Mouse (Mus musculus): ENCODE results near the gene Ndufc2. TPM values are rescaled to one million over a fixed set of nuclear protein-coding genes. Genes with fewer than 3 reads are reported as not detected.
A peak's percentile ranks its signal among the peaks of the same experiment; 100 is the strongest.

The Ndufc2 gene
- total RNA-seq, 2 experiments from 2014 or later = 304 to 343 TPM

DNA sequence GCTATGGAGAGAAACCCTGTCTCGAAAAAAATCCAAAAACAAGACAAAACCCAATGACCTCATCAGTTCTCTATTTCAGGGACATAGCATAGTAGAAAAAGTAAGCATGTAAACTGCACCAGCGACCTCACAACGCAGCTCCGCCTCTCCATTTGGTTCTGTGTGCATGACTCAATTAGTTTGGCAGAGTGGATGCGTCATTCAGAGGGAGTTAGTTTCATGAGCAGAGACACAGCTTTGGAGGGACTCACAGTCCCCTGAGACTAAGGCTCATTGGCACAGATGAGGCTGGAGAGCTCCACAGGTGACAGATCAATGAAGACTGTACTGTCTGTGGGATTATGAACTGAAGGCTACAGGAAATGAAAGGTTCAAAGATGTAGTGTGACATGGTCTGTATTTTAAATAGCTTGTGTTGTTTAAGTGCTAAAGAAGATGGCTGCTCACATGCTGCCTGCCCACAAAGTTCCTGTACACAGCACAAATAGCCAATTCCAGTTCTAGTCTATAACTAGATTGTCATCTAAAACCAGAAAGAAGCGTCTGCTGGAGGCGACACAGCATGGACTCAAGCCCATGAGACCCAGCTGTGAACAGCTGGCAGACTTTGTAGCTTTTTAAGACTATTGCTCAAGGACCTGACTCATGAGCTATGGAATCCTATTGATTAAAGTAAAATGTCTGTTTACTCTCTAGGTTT, 13.5 kb upstream of the Ndufc2 start:
- intact Hi-C loops (cut with DNase I; ENCODE audit: low total_unique reads) = no loop called here
- no peak for DNase-seq

DNA sequence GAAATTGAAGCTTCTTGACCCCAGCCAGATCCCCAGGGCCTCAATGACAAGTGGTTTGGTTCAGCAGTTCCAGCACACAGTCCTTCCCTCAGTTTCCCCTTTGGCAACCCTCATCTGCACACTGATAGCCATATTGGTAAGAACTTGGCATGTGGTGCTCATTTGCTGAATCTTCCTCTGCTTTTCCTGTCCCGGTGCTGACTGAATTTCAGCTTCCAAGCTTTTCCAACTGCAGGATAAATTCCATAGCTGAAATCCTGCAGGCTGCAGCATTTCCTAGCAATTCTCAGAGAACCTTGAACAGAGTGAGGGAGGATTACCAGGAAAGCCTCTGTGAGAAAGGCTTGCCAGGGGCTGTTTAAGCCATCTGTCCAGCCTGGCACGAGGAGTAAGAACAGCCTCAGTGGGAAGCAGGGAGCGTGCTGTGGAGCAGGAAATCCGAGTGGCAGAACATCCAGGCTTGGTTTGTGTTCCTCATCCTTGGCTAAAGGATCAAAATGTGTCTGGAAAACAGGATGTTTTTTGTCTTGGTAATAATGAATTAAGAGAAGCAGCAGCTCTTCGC, 12.9 kb upstream of the Ndufc2 start:
- DNase-seq = peak; percentile 57
- intact Hi-C loops (cut with DNase I; ENCODE audit: low total_unique reads) = no loop called here

DNA sequence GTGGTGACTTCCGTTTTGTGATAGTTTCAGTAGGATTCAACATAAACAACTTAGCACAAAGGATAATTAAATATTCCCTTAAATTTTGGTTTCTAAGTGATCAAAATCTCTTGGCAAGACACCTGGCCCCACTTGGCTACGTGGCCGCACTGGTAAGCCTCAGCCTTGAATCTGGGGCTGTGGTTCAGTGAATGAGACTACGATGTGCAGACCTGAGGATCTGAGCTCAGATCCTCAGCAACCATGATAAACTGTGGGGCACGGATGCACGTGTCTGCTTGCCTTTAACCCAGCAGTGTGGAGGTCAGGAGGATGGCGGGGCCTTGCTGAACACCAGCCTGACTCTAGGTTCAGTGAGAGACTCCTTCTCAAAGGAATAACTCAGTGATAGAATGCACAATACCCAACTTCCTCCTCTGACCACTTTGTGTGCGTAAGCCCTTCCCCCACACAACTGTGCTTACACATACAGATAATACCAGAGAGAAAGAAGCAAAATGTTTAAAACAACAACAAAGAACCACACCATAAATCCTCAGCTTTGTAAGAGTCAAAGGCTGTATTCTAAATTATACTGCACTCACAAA, 12.1 kb upstream of the Ndufc2 start:
- no peak for DNase-seq
- intact Hi-C loops (cut with DNase I; ENCODE audit: low total_unique reads) = no loop called here

DNA sequence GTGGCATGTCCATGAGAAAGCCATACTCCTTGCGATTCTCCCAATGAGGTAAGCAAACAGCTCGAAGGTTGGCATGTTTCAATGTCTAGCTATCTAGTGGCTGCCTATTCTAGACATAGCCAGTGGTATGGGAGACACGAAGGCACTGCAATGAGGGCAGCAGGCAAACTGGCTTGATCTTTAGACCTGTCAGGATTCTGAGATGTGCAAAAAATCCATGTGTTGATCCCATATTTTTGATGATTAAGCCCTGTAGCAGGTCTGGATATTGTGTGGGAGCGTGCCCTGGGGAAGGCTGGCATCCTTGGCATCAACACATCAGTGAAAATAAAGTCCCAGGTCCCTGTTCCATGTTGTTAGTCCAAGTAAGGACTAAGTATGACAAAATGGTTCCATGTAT, 11.3 kb upstream of the Ndufc2 start:
- intact Hi-C loops (cut with DNase I; ENCODE audit: low total_unique reads) = no loop called here
- no peak for DNase-seq

DNA sequence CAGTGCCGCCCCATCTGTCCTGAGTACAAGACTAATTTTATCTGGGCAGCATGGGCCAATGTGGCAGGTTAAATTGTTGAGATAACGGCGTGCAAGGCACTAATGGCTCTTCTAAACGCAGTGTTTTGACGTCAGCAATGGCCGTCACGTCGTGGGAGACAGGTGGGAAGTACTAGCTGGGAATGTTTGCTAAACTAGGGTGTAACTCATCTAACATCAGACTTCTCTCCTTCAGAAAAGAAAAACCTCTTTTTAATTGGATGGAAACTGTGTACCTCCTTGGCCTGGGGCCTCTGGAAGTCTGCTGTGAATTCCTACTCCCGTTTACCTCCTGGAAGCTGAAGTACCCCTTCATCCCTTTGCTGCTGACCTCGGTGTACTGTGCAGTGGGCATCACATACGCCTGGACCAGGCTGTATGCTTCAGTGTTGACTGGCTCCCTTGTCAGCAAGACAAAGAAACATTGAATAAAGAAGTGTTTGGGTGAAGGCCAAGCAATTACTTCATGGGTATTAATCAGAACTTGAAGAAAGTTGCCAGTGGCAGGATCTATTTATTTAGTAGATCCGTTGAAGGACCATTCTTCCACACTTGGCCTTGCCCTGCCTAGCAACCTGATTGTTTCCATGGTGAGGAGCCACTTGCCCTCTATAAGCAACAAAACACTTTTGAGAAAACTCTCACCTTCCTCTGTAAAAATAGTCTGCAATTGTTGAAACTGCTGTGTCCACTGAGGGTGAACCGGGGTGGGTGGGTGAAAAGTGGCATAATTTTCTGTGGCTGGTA, 8.3 kb upstream of the Ndufc2 start:
- intact Hi-C loops (cut with DNase I; ENCODE audit: low total_unique reads) = no loop called here
- no peak for DNase-seq

DNA sequence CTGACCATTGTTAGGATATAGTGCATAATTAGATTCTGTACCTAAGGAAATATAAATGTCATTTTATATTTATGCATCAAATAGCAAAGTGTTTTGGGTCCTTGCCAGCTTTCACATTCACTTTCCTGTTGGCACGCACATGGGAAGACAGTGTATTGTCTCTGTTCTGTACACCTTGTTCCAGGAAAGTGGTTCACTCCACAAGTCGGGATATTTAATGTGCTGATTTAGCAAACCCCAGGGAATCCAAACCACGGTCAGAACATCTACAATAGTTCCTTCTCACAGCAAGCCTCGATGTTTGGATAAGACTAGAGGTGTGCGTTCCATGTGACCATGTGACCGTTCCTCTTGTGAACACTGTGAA, 7.7 kb upstream of the Ndufc2 start:
- DNase-seq = no peak
- intact Hi-C loops (cut with DNase I; ENCODE audit: low total_unique reads) = no loop called here

DNA sequence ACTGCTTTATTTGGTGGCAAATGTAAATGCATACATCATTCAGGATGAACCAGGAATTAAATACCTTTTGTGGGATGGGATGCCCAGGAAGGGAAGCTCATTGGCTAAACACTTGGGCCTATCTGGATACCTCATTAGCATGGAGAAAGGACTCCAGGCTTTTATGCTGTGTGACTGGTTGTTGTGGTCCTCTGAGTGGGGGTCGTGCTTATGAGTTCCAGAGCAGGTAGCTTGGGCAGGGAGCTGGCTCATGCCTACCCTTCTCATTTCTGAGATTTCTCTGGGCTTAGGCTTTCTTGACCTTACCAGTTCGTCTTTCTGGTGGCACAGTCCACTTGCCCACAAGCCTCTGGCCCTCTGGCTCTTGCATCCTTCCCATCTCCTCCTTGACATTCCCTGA, 5.4 kb upstream of the Ndufc2 start:
- no peak for DNase-seq
- intact Hi-C loops (cut with DNase I; ENCODE audit: low total_unique reads) = no loop called here

DNA sequence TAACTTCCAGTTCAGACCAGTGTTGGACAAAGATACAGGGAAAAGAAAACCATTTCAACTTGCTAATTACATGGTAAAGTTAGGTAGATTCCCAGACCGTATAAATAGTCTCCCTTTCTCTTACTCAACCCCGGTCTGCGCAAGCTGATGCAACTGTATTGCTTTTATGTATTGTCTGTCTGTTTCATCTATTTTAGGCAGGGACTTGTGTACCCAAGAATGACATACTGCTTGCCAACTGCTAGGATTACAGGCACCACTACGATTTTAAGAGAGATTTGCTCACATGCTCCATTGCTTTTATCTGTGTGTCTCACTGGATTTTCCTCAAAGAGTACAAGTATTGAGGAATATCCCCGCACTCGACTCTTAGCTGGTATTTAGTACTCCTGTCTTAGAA, 860 bp upstream of the Ndufc2 start:
- intact Hi-C loops (cut with DNase I; ENCODE audit: low total_unique reads) = no loop called here
- no peak for DNase-seq

DNA sequence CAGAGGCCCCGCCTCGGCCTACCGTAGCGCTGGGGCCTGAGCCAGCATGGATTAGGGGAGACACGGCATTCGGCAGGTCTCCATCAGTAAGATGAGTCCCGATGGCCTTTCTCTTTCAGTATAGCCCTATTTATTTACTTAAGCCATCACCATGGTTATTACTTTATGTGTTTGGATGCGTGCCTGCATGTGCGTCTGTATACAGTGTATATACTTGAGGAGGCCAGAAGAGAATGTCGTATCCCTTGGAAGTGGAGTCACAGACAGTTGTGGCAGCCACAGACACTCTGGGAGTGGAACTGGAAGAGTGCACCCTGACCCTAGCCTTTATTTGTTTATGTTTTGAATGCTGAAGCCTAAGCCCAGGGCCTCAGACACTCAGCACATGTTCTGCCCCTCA, 7.3 kb downstream of the Ndufc2 start:
- DNase-seq = no peak
- intact Hi-C loops (cut with DNase I; ENCODE audit: low total_unique reads) = no loop called here

DNA sequence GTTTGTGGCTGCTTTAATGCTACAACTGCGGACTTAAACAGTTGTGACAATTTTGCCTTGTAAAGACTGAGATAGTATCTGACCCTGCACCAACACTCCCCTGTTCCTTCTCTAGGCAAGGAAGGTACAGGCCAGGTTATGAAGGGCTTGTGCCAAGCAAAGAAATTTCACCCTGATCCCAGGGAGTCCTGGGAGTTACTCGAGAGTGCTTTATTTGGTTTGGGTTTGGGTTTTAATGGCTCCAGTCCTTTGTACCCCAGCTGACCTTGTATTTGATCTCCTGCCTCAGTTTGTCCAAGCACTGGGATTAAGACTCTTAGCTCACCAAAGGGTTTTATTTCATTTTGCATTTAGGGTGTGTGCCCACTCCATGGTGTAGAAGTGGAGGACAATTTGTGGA, 11.3 kb downstream of the Ndufc2 start:
- no peak for DNase-seq
- intact Hi-C loops (cut with DNase I; ENCODE audit: low total_unique reads) = no loop called here

DNA sequence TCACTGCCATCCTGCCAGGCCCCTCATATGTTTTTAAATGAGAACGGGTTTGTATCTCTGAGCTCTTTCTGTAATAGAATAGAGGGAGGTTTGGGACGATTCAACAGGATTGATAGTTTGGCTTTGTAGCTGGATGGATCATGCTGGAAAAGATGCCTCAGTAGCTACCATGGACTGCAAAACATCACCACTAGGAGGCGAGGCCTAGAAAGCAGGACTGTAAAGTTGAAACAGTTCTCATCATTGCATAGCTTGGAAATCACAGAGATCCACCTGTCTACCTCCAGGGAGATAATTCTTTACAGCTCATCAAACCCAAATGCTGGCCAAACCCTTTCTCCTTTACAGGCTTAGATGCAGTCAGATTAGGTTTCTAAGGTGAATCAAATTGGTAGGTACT, 11.8 kb downstream of the Ndufc2 start:
- intact Hi-C loops (cut with DNase I; ENCODE audit: low total_unique reads) = no loop called here
- no peak for DNase-seq

DNA sequence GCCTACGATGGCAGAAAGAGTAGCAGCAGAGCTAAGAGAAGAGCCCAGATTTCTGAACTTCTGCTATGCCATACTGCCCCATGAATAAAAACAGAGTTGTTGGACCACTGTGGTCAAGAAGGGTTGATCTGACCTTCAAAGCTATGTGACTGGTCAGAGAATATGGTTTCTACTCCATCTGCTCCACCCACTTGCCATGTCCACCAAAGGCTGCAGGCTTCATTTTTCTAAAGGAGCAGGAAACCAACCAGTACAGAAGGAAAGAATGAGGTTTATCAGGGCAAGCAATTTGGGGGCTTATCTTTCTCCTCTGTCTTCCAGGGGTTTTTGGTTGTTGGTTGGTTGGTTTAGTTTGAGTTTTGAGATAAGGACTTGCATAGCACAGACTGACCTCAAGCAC, 14.2 kb downstream of the Ndufc2 start:
- no peak for DNase-seq
- intact Hi-C loops (cut with DNase I; ENCODE audit: low total_unique reads) = no loop called here

DNA sequence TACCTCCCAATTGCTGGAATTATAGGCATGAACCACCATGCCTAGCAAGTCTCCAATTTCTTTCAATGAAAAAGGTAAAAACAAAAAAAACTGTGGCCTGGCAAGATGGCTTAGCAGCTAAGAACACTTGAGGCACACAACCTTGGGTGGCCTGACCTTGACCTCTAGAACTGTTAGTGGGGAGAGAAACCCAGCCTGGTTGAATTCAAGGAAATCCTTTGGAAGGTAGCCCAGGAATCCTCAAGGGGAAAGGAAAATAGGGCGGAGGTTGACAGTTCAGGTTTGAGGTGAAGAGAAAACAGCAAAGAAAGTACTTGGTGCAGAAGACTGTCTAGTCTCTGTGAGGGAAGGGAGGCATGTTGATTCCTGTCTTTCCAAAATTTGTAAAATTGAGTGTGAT, 14.6 kb downstream of the Ndufc2 start:
- DNase-seq = no peak

DNA sequence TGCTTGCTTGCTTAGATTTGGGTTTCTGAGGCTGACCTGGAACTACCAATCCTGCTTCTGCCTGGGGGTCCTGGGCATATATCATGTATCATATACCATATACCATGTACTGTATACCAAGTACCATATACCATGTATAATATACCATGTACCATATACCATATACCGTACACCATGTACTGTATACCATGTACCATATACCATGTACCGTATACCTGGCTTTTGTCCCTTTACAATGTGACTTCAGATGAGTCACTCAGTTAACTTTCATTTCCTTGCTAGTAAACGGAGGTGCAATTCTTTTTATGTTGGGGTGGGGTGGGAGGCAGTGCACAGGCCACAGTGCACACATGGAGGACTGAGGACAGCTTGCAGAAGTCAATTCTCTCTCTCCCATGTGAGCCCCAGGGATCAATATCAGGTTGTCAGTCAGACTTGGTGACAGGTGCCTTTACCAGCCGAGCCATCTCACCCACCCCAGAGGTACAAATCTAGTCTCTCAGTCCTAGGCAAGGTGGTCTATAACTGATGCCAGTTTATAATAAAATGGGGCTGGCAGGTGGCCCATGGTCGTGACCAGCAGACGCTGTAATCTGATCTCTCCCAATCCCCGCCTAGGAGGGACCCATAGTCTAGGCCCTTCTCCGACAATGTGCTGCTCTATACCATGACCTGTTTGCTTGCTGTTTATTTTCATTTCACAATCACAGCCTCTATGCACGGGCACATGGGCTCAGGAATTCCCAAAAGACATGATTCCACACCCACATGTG, 15.3 kb downstream of the Ndufc2 start:
- DNase-seq = no peak
- intact Hi-C loops (cut with DNase I; ENCODE audit: low total_unique reads) = no loop called here

More for the DNA sequence above, 14.6 kb downstream of the Ndufc2 start:
- intact Hi-C loops (cut with DNase I; ENCODE audit: low total_unique reads) = no loop called here

DNA sequence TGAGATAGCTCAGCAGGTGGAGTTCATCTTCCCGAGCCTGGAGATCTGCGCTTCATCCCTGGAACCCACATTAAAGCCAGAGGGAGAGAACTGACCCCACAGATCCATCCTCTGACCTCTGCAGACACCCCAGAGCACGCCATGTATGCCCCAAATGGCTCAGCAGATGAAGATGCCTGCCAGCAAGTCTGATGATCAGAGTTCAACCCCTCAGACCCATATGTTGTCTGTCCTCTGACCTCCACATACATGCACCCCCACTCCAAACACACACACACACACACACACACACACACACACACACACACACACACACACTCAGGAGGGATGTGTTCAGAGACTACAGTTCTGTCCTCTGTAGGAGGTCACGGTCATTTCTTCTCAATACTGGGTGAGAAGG, 16.7 kb downstream of the Ndufc2 start:
- no peak for DNase-seq
- intact Hi-C loops (cut with DNase I; ENCODE audit: low total_unique reads) = no loop called here

DNA sequence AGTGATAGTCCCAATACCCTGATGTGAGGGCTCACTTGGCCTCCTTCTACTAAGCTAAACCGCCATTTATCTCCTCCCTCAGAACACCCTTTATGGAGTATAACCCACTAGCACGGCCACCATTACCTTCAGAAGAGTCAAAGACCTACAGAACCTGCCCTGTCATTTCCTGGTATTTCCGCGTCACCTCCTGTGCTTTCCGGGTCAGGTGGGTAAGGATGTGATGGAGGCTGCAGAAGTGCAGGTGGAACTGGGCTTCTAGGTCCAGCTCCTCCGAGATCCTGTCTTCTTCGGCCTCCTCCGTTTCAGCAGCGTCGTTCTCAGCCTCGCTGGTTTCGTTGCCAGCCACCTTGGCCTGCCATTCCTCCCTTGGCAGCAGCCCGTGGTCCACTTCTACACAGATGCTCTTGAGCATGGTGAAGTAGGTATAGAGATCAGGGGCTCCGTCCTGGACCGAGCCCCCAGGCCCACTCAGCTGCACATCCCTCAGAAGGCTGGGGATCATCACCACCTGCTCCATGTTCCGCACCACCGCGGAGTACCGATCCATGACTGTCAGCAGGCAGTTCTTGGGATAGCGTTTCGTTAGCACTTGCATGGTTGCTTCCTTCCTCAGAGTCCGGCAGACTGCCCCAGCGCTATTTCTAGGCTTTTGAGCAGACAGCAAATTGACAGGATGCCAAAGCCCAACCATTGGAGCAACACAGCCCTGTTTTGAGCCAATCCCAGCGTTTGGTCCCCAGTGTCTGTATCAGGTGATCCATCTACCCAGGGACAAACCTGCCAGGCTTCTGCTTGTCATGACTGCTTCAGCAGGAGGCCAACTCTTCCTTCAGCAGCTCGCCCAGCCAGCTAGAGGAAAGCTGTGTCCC, 17.3 kb downstream of the Ndufc2 start, which contains the start of gene Thrsp:
Gene Thrsp (minus strand): TSS at position 825 of the 872 bp plus-strand sequence.
- intact Hi-C loops (cut with DNase I; ENCODE audit: low total_unique reads) = no loop called here
- peak; percentile 81 for DNase-seq

DNA sequence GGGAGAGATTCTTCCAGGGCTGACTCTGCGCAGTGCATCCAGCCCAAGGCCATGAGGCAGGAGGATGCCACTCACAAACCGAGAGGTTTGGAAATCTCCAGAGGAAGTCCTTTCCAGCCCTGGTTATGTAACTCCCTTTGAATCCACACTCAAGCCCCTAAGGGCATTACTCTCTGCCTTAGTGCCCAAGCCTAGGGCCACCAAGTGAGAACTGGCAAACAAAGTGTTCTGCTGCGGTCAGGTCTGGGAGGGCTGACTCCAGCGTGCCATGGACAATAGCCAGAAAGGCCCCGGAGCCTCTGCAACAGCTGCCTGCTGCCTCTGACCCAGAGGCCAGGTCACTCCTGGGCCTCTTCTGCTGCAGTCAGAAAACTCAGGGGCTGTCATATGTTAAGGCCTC, 18.9 kb downstream of the Ndufc2 start:
- intact Hi-C loops (cut with DNase I; ENCODE audit: low total_unique reads) = no loop called here
- peak; percentile 73 for DNase-seq

DNA sequence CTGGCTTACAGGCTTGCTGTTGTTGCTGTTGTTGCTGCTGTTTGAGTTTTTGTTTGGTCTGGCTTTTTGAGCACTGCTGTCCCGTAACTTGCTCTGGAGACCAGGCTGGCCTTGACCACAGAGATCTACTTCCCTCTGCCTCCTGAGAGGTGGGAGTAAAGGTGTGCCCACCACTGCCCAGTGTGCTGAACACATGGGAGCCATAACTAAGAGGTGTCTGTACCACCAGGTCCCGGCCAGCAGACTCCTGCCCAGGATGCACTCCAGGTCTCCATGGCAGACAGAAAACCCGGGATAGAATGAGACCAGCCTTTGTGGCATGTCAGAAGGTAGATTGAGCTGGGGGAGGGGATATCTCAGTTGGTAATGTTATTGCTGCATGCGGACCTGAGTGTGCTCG, 19.4 kb downstream of the Ndufc2 start:
- intact Hi-C loops (cut with DNase I; ENCODE audit: low total_unique reads) = no loop called here
- no peak for DNase-seq

DNA sequence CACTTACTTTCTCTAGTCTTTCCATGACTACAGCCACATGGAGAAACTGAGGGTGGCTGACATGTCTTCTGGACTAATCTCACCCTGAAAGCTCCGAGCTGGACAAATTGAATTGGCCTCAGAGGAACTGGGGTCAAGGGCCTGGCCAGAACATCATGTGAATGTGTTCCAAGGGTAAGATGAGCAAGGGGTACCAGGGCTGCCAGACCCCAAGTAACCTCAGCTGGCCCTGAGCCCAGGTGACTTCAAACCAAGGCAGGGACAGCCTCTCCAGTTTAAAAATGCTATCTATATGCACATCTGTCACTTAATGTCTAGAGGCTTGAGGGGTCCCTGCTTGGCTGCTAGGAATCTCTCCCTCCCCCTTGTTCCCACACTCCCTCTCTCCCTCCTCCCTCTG, 20.6 kb downstream of the Ndufc2 start:
- no peak for DNase-seq
- intact Hi-C loops (cut with DNase I; ENCODE audit: low total_unique reads) = loop anchor here (10.0 kb wide), 1 partner anchor 154 kb away; the partner anchor contains the start of genes Aamdc and Rsf1

Data from gastrocnemius, postnatal 14 days (tissue).